Mouse (Mus musculus) erythroblast, adult 5-6 weeks (primary cell): Measurements from ENCODE around the gene Olfr769. TPM values are rescaled to one million over a fixed set of nuclear protein-coding genes. Genes with fewer than 3 reads are reported as not detected.
"Not testable (repeated sequence)": the region's sequence is repeated elsewhere in the genome, so short reads cannot be mapped to it uniquely, and the experiment has no call there.

Source experiments
- ATAC-seq: replicated peaks from 2 replicates; pipeline ENCODE4 v1.8.0; 2016; ENCODE audit warnings: moderate number of reproducible peaks, mild to moderate bottlenecking, moderate TSS enrichment, inconsistent platforms; ENCODE audit not compliant: poor library complexity, low FRiP score, severe bottlenecking
- total RNA-seq, 2 experiments: library from RNA; stranded (forward) in 1 of 2; stranded (reverse) in 1 of 2; fragments of 150-400 nt in 1 of 2; fragments of 200-764, 138-1000 nt in 1 of 2; gene quantifications; 2 replicates each; pipeline versions ENCODE4 v1.2.3 to v1.2.4; 2015 to 2017; ENCODE audit warnings: low replicate concordance in 2 of 2

Olfr769 gene
- total RNA-seq (2015; ENCODE audit: low replicate concordance) (not detected in 2 replicates), total RNA-seq (2017; ENCODE audit: low replicate concordance) (not detected in 2 replicates)

- no peak for ATAC-seq
Measured at GRCm38 (mm10) chr10:129117761-129118160, at the start of gene Olfr769. TSS of gene Olfr769 (minus strand) at chr10:129117861.

- ATAC-seq, result no peak
Measured at GRCm38 (mm10) chr10:129164651-129165050, 47.0 kb upstream of the Olfr769 start, which contains the start of gene Olfr771. TSS of gene Olfr771 (minus strand) at chr10:129164751.

GRCm38 (mm10) chr10:129138898-129139297, 21.2 kb upstream of the Olfr769 start, which contains the start of gene Olfr770:
TSS of gene Olfr770 (minus strand) at chr10:129138998.
- no peak for ATAC-seq

- ATAC-seq, result no peak
Measured at GRCm38 (mm10) chr10:129115146-129115545, 2.5 kb downstream of the Olfr769 start.

GRCm38 (mm10) chr10:129101231-129101630, 16.4 kb downstream of the Olfr769 start:
- no peak for ATAC-seq

GRCm38 (mm10) chr10:129099275-129099674, 18.4 kb downstream of the Olfr769 start, which contains the start of gene Olfr768:
TSS of gene Olfr768 (minus strand) at chr10:129099375.
- no peak for ATAC-seq

- ATAC-seq, result not testable (repeated sequence)
Measured at GRCm38 (mm10) chr10:129082810-129083209, 34.9 kb downstream of the Olfr769 start, which contains the start of gene Olfr767. TSS of gene Olfr767 (minus strand) at chr10:129082910.

- no peak for ATAC-seq
Measured at GRCm38 (mm10) chr10:129068877-129069276, 48.8 kb downstream of the Olfr769 start, which contains the start of gene Olfr766-ps1. TSS of gene Olfr766-ps1 (minus strand) at chr10:129068977.

Other genes with a start within 250 kb of the Olfr769 start
- gene Gdf11, start 226.1 kb downstream of the Olfr769 start, total RNA-seq (2015; ENCODE audit: low replicate concordance), result not detected in 2 replicates
- not detected in 2 replicates for gene Gdf11, start 226.1 kb downstream of the Olfr769 start, total RNA-seq (2017; ENCODE audit: low replicate concordance)
- 90.9 and 115 TPM in 2 replicates for gene Cd63, start 216.9 kb downstream of the Olfr769 start, total RNA-seq (2015; ENCODE audit: low replicate concordance)
- 27.2 and 35.5 TPM in 2 replicates for gene Cd63, start 216.9 kb downstream of the Olfr769 start, total RNA-seq (2017; ENCODE audit: low replicate concordance)
- gene Rdh5, start 195.0 kb downstream of the Olfr769 start, total RNA-seq (2015; ENCODE audit: low replicate concordance), result 5.0 TPM in 1 of 2 replicates, not detected in the other
- gene Rdh5, start 195.0 kb downstream of the Olfr769 start, total RNA-seq (2017; ENCODE audit: low replicate concordance), result 1.1 TPM in 1 of 2 replicates, not detected in the other
- 25.4 and 37.0 TPM in 2 replicates for gene Bloc1s1, start 193.8 kb downstream of the Olfr769 start, total RNA-seq (2015; ENCODE audit: low replicate concordance)
- gene Bloc1s1, start 193.8 kb downstream of the Olfr769 start, total RNA-seq (2017; ENCODE audit: low replicate concordance), result 22.7 and 24.7 TPM in 2 replicates
- gene Itga7, start 184.0 kb downstream of the Olfr769 start, total RNA-seq (2015; ENCODE audit: low replicate concordance), result not detected in 2 replicates
- not detected in 2 replicates for gene Itga7, start 184.0 kb downstream of the Olfr769 start, total RNA-seq (2017; ENCODE audit: low replicate concordance)
- not detected in 2 replicates for gene Mettl7b, start 156.9 kb downstream of the Olfr769 start, total RNA-seq (2015; ENCODE audit: low replicate concordance)
- gene Mettl7b, start 156.9 kb downstream of the Olfr769 start, total RNA-seq (2017; ENCODE audit: low replicate concordance), result not detected in 2 replicates
- gene Olfr9, start 128.4 kb downstream of the Olfr769 start, total RNA-seq (2015; ENCODE audit: low replicate concordance), result not detected in 2 replicates
- gene Olfr9, start 128.4 kb downstream of the Olfr769 start, total RNA-seq (2017; ENCODE audit: low replicate concordance), result not detected in 2 replicates
- not detected in 2 replicates for gene Olfr763, start 107.1 kb downstream of the Olfr769 start, total RNA-seq (2015; ENCODE audit: low replicate concordance)
- not detected in 2 replicates for gene Olfr763, start 107.1 kb downstream of the Olfr769 start, total RNA-seq (2017; ENCODE audit: low replicate concordance)
- gene Olfr764-ps1, start 78.0 kb downstream of the Olfr769 start, total RNA-seq (2015; ENCODE audit: low replicate concordance), result not detected in 2 replicates
- gene Olfr764-ps1, start 78.0 kb downstream of the Olfr769 start, total RNA-seq (2017; ENCODE audit: low replicate concordance), result not detected in 2 replicates
- not detected in 2 replicates for gene Olfr765, start 67.9 kb downstream of the Olfr769 start, total RNA-seq (2015; ENCODE audit: low replicate concordance)
- not detected in 2 replicates for gene Olfr765, start 67.9 kb downstream of the Olfr769 start, total RNA-seq (2017; ENCODE audit: low replicate concordance)
- gene Olfr766-ps1, start 48.9 kb downstream of the Olfr769 start, total RNA-seq (2015; ENCODE audit: low replicate concordance), result not detected in 2 replicates
- gene Olfr766-ps1, start 48.9 kb downstream of the Olfr769 start, total RNA-seq (2017; ENCODE audit: low replicate concordance), result not detected in 2 replicates
- not detected in 2 replicates for gene Olfr767, start 35.0 kb downstream of the Olfr769 start, total RNA-seq (2015; ENCODE audit: low replicate concordance)
- gene Olfr767, start 35.0 kb downstream of the Olfr769 start, total RNA-seq (2017; ENCODE audit: low replicate concordance), result not detected in 2 replicates
- gene Olfr768, start 18.5 kb downstream of the Olfr769 start, total RNA-seq (2015; ENCODE audit: low replicate concordance), result not detected in 2 replicates
- gene Olfr768, start 18.5 kb downstream of the Olfr769 start, total RNA-seq (2017; ENCODE audit: low replicate concordance), result not detected in 2 replicates
- gene Olfr770, start 21.1 kb upstream of the Olfr769 start, total RNA-seq (2015; ENCODE audit: low replicate concordance), result not detected in 2 replicates
- gene Olfr770, start 21.1 kb upstream of the Olfr769 start, total RNA-seq (2017; ENCODE audit: low replicate concordance), result not detected in 2 replicates
- not detected in 2 replicates for gene Olfr771, start 46.9 kb upstream of the Olfr769 start, total RNA-seq (2015; ENCODE audit: low replicate concordance)
- gene Olfr771, start 46.9 kb upstream of the Olfr769 start, total RNA-seq (2017; ENCODE audit: low replicate concordance), result not detected in 2 replicates
- not detected in 2 replicates for gene Olfr772, start 60.1 kb upstream of the Olfr769 start, total RNA-seq (2015; ENCODE audit: low replicate concordance)
- gene Olfr772, start 60.1 kb upstream of the Olfr769 start, total RNA-seq (2017; ENCODE audit: low replicate concordance), result not detected in 2 replicates
- gene Olfr773, start 69.6 kb upstream of the Olfr769 start, total RNA-seq (2015; ENCODE audit: low replicate concordance), result not detected in 2 replicates
- gene Olfr773, start 69.6 kb upstream of the Olfr769 start, total RNA-seq (2017; ENCODE audit: low replicate concordance), result not detected in 2 replicates
- not detected in 2 replicates for gene Olfr774, start 118.3 kb upstream of the Olfr769 start, total RNA-seq (2015; ENCODE audit: low replicate concordance)
- gene Olfr774, start 118.3 kb upstream of the Olfr769 start, total RNA-seq (2017; ENCODE audit: low replicate concordance), result not detected in 2 replicates
- gene Olfr775, start 130.6 kb upstream of the Olfr769 start, total RNA-seq (2015; ENCODE audit: low replicate concordance), result not detected in 2 replicates
- gene Olfr775, start 130.6 kb upstream of the Olfr769 start, total RNA-seq (2017; ENCODE audit: low replicate concordance), result not detected in 2 replicates
- not detected in 2 replicates for gene Olfr776, start 141.3 kb upstream of the Olfr769 start, total RNA-seq (2015; ENCODE audit: low replicate concordance)
- not detected in 2 replicates for gene Olfr776, start 141.3 kb upstream of the Olfr769 start, total RNA-seq (2017; ENCODE audit: low replicate concordance)
- gene Olfr777, start 153.6 kb upstream of the Olfr769 start, total RNA-seq (2015; ENCODE audit: low replicate concordance), result not detected in 2 replicates
- gene Olfr777, start 153.6 kb upstream of the Olfr769 start, total RNA-seq (2017; ENCODE audit: low replicate concordance), result 0.14 TPM in 1 of 2 replicates, not detected in the other
- gene Olfr780, start 200.3 kb upstream of the Olfr769 start, total RNA-seq (2015; ENCODE audit: low replicate concordance), result not detected in 2 replicates
- 0.42 TPM in 1 of 2 replicates, not detected in the other for gene Olfr780, start 200.3 kb upstream of the Olfr769 start, total RNA-seq (2017; ENCODE audit: low replicate concordance)
- not detected in 2 replicates for gene Olfr781, start 211.0 kb upstream of the Olfr769 start, total RNA-seq (2015; ENCODE audit: low replicate concordance)
- gene Olfr781, start 211.0 kb upstream of the Olfr769 start, total RNA-seq (2017; ENCODE audit: low replicate concordance), result not detected in 2 replicates
- not detected in 2 replicates for gene Olfr782, start 231.0 kb upstream of the Olfr769 start, total RNA-seq (2015; ENCODE audit: low replicate concordance)
- not detected in 2 replicates for gene Olfr782, start 231.0 kb upstream of the Olfr769 start, total RNA-seq (2017; ENCODE audit: low replicate concordance)